In the genomic region with DNA sequence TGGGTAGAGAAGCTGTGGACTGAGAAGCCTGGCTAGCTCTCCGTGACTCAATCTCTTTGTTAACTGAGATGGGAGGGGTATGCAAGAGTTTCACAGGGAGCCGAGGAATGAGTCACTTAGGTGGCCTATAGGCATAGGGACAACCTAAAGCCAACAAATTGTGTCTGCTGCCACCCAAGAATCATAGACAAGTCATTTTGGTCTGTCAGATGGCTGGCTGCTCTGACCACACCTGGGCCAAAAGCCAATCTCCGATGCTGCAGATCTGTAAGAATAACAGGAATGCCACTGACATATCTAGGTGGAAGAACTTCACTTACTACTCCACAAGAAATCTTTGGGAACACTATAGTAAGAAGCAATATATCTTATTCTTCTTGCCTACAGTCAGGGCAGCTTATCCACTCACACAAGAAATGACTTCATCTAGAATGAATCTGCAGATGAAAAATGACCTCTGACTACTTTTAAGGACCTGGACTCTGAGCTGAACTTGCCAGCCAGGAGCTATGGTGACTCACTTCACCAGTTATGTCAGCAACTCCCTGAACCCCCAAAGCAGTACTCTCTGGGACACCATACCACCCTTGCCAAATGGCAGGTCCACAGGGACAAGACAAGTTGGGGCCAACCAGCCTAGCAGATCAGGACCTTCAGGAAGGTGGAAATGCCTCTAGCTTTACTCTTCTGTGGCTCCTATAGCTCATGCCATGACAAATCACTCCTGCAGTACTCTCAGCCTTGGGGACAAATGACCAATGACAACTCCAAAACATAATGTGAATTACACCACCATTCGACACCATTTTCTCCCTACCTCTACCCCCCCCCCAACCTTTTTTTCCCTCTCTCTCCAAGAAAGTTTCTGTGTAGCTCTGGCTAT, we compare ENCODE assay signal across 12 mouse cellular contexts. TPM values are rescaled to one million over a fixed set of nuclear protein-coding genes. Genes with fewer than 3 reads are reported as not detected.
A peak's percentile ranks its signal among the peaks of the same experiment; 100 is the strongest.
DNase-seq lines count a peak whose midpoint lies in the region; ATAC-seq and TF ChIP-seq lines count a peak whose summit lies in the region.
"Had no signal": no experiment of that assay in that cellular context is flagged by ENCODE, and none has a peak within 500 bp of the region (broad histone marks: within the 10 kb centered on the region; RNA-seq: fewer than 3 reads in every experiment).

No protein-coding gene starts in this region.

- H3K4me1 ChIP-seq in kidney, adult 2 months (ENCODE audit: control insufficient read depth, insufficient read depth, low read length), result peaks cover 63% of the 10 kb centered on the region
- H3K4me1 ChIP-seq in kidney, embryonic 16.5 days (ENCODE audit: insufficient read depth, low read length), result peaks cover 22% of the 10 kb centered on the region
- H3K4me1 ChIP-seq in liver, embryonic 16.5 days (ENCODE audit: control insufficient read depth, low read depth, low read length), result peaks cover 72% of the 10 kb centered on the region

- POLR2A ChIA-PET in Patski (lab: Charles Lee), result interaction anchor here (0.6 to 0.7 kb wide), 2 partner anchors 61 to 298 kb away, joined by 4 to 5 read pairs; no protein-coding TSS in a partner anchor

- H3K9me3 ChIP-seq in kidney, embryonic 16.5 days (ENCODE audit: low read length), result no peaks in the 10 kb centered on the region
- no peaks in the 10 kb centered on the region for H3K9me3 ChIP-seq in liver, embryonic 16.5 days (replicated peaks; ENCODE audit: control insufficient read depth, low read length)
- H3K9me3 ChIP-seq: limb, embryonic 13.5 days; megakaryocyte, embryonic 14.5 days had no signal

- CTCF ChIA-PET in Patski (lab: Charles Lee), result interaction anchor here (1.8 kb wide), 1 partner anchor 21 kb away, joined by 7 read pairs; no protein-coding TSS in a partner anchor

- TF ChIP-seq CTCF in kidney, adult 2 months (conservative IDR thresholded peaks at IDR 0.05; ENCODE audit: insufficient read depth, insufficient read length, low read depth, low read length), result no peak
- no peak for TF ChIP-seq CTCF in Patski (IDR thresholded peaks at IDR 0.05)

- peak overlapping the region; percentile 47; the same call in 1 of the 2 replicates for H3K27ac ChIP-seq in kidney, adult 2 months (ENCODE audit: insufficient read depth, low read depth, low read length)
- H3K27ac ChIP-seq in kidney, embryonic 16.5 days (ENCODE audit: low read length), result no peak overlapping the region
- 0 out of 2 replicates have a peak overlapping the region, but pooled peaks have one; percentile 15 for H3K27ac ChIP-seq in liver, embryonic 16.5 days (ENCODE audit: low read length)
- H3K27ac ChIP-seq: hindbrain, embryonic 14.5 days; limb, embryonic 13.5 days had no signal

- in situ Hi-C loops in Patski (cut with MboI; ENCODE audit: low pct_unique_long_range_greater_than_20kb), result no loop called here

- no peaks in the 10 kb centered on the region for H3K27me3 ChIP-seq in kidney, adult 2 months (replicated peaks; ENCODE audit: control insufficient read depth, insufficient read depth, low read length)
- H3K27me3 ChIP-seq in kidney, embryonic 16.5 days (ENCODE audit: insufficient read depth, low read length), result no peaks in the 10 kb centered on the region
- no peaks in the 10 kb centered on the region for H3K27me3 ChIP-seq in Patski
- no peaks in the 10 kb centered on the region for H3K27me3 ChIP-seq in liver, embryonic 16.5 days (ENCODE audit: control insufficient read depth, insufficient read depth, low read depth, low read length)
- H3K27me3 ChIP-seq: limb, embryonic 13.5 days; megakaryocyte, embryonic 14.5 days had no signal

- TF ChIP-seq POLR2A in kidney, adult 2 months (IDR thresholded peaks at IDR 0.05; ENCODE audit: low read depth, low read length), result no peak

- no peak overlapping the region for H3K4me3 ChIP-seq in kidney, adult 2 months (ENCODE audit: insufficient read depth, low read depth, low read length)
- H3K4me3 ChIP-seq in kidney, embryonic 16.5 days (ENCODE audit: low read length), result no peak overlapping the region
- H3K4me3 ChIP-seq in liver, embryonic 16.5 days (ENCODE audit: low read depth, low read length), result no peak overlapping the region
- H3K4me3 ChIP-seq: limb, embryonic 13.5 days; megakaryocyte, embryonic 14.5 days had no signal

- 42% methylated on average over 4 of the region's 4 CpGs for WGBS in kidney, adult 2 months
- WGBS in kidney, embryonic 16.5 days, result 70% methylated on average over 4 of the region's 4 CpGs
- WGBS in liver, embryonic 16.5 days (ENCODE audit: insufficient replicate concordance), result 78% methylated on average over 4 of the region's 4 CpGs

- no peak for ATAC-seq in kidney, embryonic 16.5 days (ENCODE audit: low FRiP score, low TSS enrichment)
- ATAC-seq in Patski, result peak; percentile 83
- no peak for ATAC-seq in liver, embryonic 16.5 days (ENCODE audit: low read depth)
- no peak for ATAC-seq in granulocyte monocyte progenitor cell, adult 5-6 weeks (replicated peaks; ENCODE audit: poor library complexity, severe bottlenecking)
- ATAC-seq: CD4-positive, CD25-positive, alpha-beta regulatory T cell, adult 4 months had no signal

- no peak overlapping the region for H3K4me2 ChIP-seq in kidney, embryonic 16.5 days (replicated peaks; ENCODE audit: low read depth, low read length)
- H3K4me2 ChIP-seq in liver, embryonic 16.5 days (ENCODE audit: low read depth, low read length), result no peak overlapping the region
- H3K4me2 ChIP-seq: hindbrain, embryonic 14.5 days; limb, embryonic 13.5 days had no signal

- H3K9ac ChIP-seq in kidney, embryonic 16.5 days (replicated peaks; ENCODE audit: low read length), result no peak overlapping the region
- H3K9ac ChIP-seq in liver, embryonic 16.5 days (ENCODE audit: low read depth, low read length), result no peak overlapping the region
- H3K9ac ChIP-seq: hindbrain, embryonic 14.5 days; limb, embryonic 13.5 days had no signal

- peaks cover 12% of the 10 kb centered on the region for H3K36me3 ChIP-seq in kidney, adult 2 months (ENCODE audit: control insufficient read depth, insufficient read depth, low read length)
- H3K36me3 ChIP-seq in kidney, embryonic 16.5 days (ENCODE audit: insufficient read depth, low read length), result peaks cover 54% of the 10 kb centered on the region
- H3K36me3 ChIP-seq in liver, embryonic 16.5 days (ENCODE audit: control insufficient read depth, insufficient read depth), result peaks cover 25% of the 10 kb centered on the region

- peak; percentile 47 to 67 for DNase-seq in cerebellum, postnatal 25 days
- DNase-seq in cerebellum, adult 11-12 months, result no peak
- DNase-seq in kidney, adult 2 months, result peak; percentile 62
- DNase-seq in Patski (ENCODE audit: low read depth, low spot score), result peak; percentile 65
- no peak for DNase-seq in ovary, postnatal 14 days (ENCODE audit: low spot score)

RNA-seq across cellular contexts. Expression of a gene that starts 6.4 kb away (rescaled TPM):
- polyA plus RNA-seq in kidney, adult 2 months (2012; rRNA removed), result 63.3 and 71.0 TPM in 2 replicates
- 150 and 154 TPM in 2 replicates for polyA plus RNA-seq in kidney, embryonic 16.5 days (2015; fragmentation: Nextera tagmentation; extraction: Ambion mirVana)
- 144 TPM for polyA plus RNA-seq in Patski (2021)
- polyA plus RNA-seq in liver, embryonic 16.5 days (2015; fragmentation: Nextera tagmentation; extraction: Ambion mirVana), result 33.4 and 36.8 TPM in 2 replicates
- 53.7 and 63.6 TPM in 2 replicates for total RNA-seq in granulocyte monocyte progenitor cell, adult 5-6 weeks (2014; fragmentation: Nextera tagmentation)
- total RNA-seq in granulocyte monocyte progenitor cell, adult 5-6 weeks (2017), result 68.2 and 70.6 TPM in 2 replicates

RNA-seq across cellular contexts. Expression of a gene that starts 36.4 kb away (rescaled TPM):
- 2.0 and 2.9 TPM in 2 replicates for polyA plus RNA-seq in kidney, adult 2 months (2012; rRNA removed)
- polyA plus RNA-seq in kidney, embryonic 16.5 days (2015; fragmentation: Nextera tagmentation; extraction: Ambion mirVana), result 63.5 and 66.4 TPM in 2 replicates
- polyA plus RNA-seq in Patski (2021), result 0.39 TPM
- polyA plus RNA-seq in liver, embryonic 16.5 days (2015; fragmentation: Nextera tagmentation; extraction: Ambion mirVana), result 80.5 and 82.1 TPM in 2 replicates
- 5.0 and 11.3 TPM in 2 replicates for total RNA-seq in granulocyte monocyte progenitor cell, adult 5-6 weeks (2014; fragmentation: Nextera tagmentation)
- total RNA-seq in granulocyte monocyte progenitor cell, adult 5-6 weeks (2017), result 4.1 and 4.7 TPM in 2 replicates

RNA-seq across cellular contexts. Expression of a gene that starts 52.0 kb away (rescaled TPM):
- polyA plus RNA-seq in kidney, adult 2 months (2012; rRNA removed), result 2.9 and 3.5 TPM in 2 replicates
- polyA plus RNA-seq in kidney, embryonic 16.5 days (2015; fragmentation: Nextera tagmentation; extraction: Ambion mirVana), result 8.6 and 9.2 TPM in 2 replicates
- polyA plus RNA-seq in Patski (2021), result 8.4 TPM
- 1.6 and 1.7 TPM in 2 replicates for polyA plus RNA-seq in liver, embryonic 16.5 days (2015; fragmentation: Nextera tagmentation; extraction: Ambion mirVana)
- total RNA-seq in granulocyte monocyte progenitor cell, adult 5-6 weeks (2014; fragmentation: Nextera tagmentation), result 4.6 and 5.2 TPM in 2 replicates
- 5.6 and 6.9 TPM in 2 replicates for total RNA-seq in granulocyte monocyte progenitor cell, adult 5-6 weeks (2017)

RNA-seq across cellular contexts. Expression of a gene that starts 54.5 kb away (rescaled TPM):
- 1.2 and 3.0 TPM in 2 replicates for polyA plus RNA-seq in kidney, adult 2 months (2012; rRNA removed)
- polyA plus RNA-seq in kidney, embryonic 16.5 days (2015; fragmentation: Nextera tagmentation; extraction: Ambion mirVana), result 0.97 TPM in 1 of 2 replicates, not detected in the other
- polyA plus RNA-seq in Patski (2021), result not detected
- 1.3 and 1.6 TPM in 2 replicates for polyA plus RNA-seq in liver, embryonic 16.5 days (2015; fragmentation: Nextera tagmentation; extraction: Ambion mirVana)
- total RNA-seq in granulocyte monocyte progenitor cell, adult 5-6 weeks (2014; fragmentation: Nextera tagmentation), result 6.1 TPM in 1 of 2 replicates, not detected in the other
- total RNA-seq in granulocyte monocyte progenitor cell, adult 5-6 weeks (2017), result not detected in 2 replicates
- polyA plus RNA-seq: limb, embryonic 13.5 days had no signal

Comparison
In these comparisons a context has a peak if more than half of its experiments do, and no peak if none do; other contexts are left out.
1. DNase-seq: peak in cerebellum, postnatal 25 days (2 of 2), kidney, adult 2 months (single experiment) and Patski (single experiment); none in cerebellum, adult 11-12 months (single experiment) and ovary, postnatal 14 days (single experiment).
2. RNA of a gene that starts 36.4 kb away (polyA plus RNA-seq): 80.5 to 82.1 TPM in liver, embryonic 16.5 days and 63.5 to 66.4 TPM in kidney, embryonic 16.5 days; 2.0 to 2.9 TPM in kidney, adult 2 months and 0.39 TPM in Patski (single experiment); every median in the first group is over 10 times any median in the second.